Mouse (Mus musculus): Measurements from ENCODE around the gene Gnptg. TPM values are rescaled to one million over a fixed set of nuclear protein-coding genes. Genes with fewer than 3 reads are reported as not detected.

The Gnptg gene
- total and polyA plus RNA-seq, 3 experiments: 8.7 to 10.8 TPM; not detected in 1

- Histone ChIP-seq H3K4me1 (ENCODE audit: control insufficient read depth in 1 of 2, insufficient read depth in 2 of 2, low read length in 2 of 2) (peaks cover 0 to 2% of the 10 kb centered on the region in 2 experiments; a peak in 1 of 4 replicates), H3K9me3 (replicated peaks; ENCODE audit: insufficient read depth, low read length) (no peaks in the 10 kb centered on the region), H3K79me2 (ENCODE audit: control insufficient read depth, insufficient read depth, low read length, poor library complexity) (no peaks in the 10 kb centered on the region), H3K4me3 (ENCODE audit: control insufficient read depth in 1 of 2, insufficient read depth in 1 of 2, low read depth in 2 of 2, low read length in 2 of 2) (no peak overlapping the region), H3K36me3 (ENCODE audit: control insufficient read depth in 1 of 2, insufficient read depth in 2 of 2, low read length in 2 of 2) (peaks cover 0 to 1% of the 10 kb centered on the region in 2 experiments; a peak in 1 of 4 replicates), H3K27me3 (ENCODE audit: control insufficient read depth in 1 of 2, insufficient read depth in 2 of 2, low read length in 2 of 2) (no peaks in the 10 kb centered on the region), H3K9ac (ENCODE audit: control insufficient read depth, low read depth, low read length, poor library complexity, severe bottlenecking) (no peak overlapping the region), H3K27ac (ENCODE audit: control insufficient read depth, low read depth, low read length) (no peak overlapping the region)
- DNase-seq (ENCODE audit: low read depth, low spot score): peak; percentile 27
- TF ChIP-seq CTCF (IDR thresholded peaks at IDR 0.05 in 2 of 3, conservative IDR thresholded peaks at IDR 0.05 in 1 of 3; ENCODE audit: control insufficient read depth in 1 of 3, insufficient read depth in 1 of 3, low read depth in 2 of 3, low read length in 3 of 3, poor library complexity in 1 of 3, severe bottlenecking in 1 of 3) (no peak), ETS1 (IDR thresholded peaks at IDR 0.05; ENCODE audit: low read depth, low read length) (no peak), ZC3H11A (IDR thresholded peaks at IDR 0.05; ENCODE audit: low read depth, low read length) (no peak), ZNF384 (IDR thresholded peaks at IDR 0.05; ENCODE audit: low read depth, low read length) (no peak), UBTF (IDR thresholded peaks at IDR 0.05; ENCODE audit: borderline replicate concordance, insufficient read depth, low read depth, low read length) (no peak), TAL1 (IDR thresholded peaks at IDR 0.05; ENCODE audit: low read length) (no peak), POLR2A (IDR thresholded peaks at IDR 0.05; ENCODE audit: control insufficient read depth in 1 of 2, insufficient read depth in 1 of 2, low read depth in 1 of 2, low read length in 2 of 2, poor library complexity in 1 of 2) (no peak), NELFE (IDR thresholded peaks at IDR 0.05; ENCODE audit: low read depth, low read length) (no peak), MXI1 (IDR thresholded peaks at IDR 0.05; ENCODE audit: low read depth, low read length) (no peak), TBP (IDR thresholded peaks at IDR 0.05; ENCODE audit: low read depth, low read length) (no peak), ZKSCAN1 (IDR thresholded peaks at IDR 0.05; ENCODE audit: low read depth, low read length) (no peak), POLR2AphosphoS2 (IDR thresholded peaks at IDR 0.05; ENCODE audit: low read length) (no peak), ZMIZ1 (IDR thresholded peaks at IDR 0.05; ENCODE audit: low read depth, low read length) (no peak), MAZ (IDR thresholded peaks at IDR 0.05; ENCODE audit: low read depth, low read length) (no peak), NRF1 (IDR thresholded peaks at IDR 0.05; ENCODE audit: insufficient read depth, low read depth, low read length, poor library complexity, severe bottlenecking) (no peak), POLR2AphosphoS5 (IDR thresholded peaks at IDR 0.05; ENCODE audit: borderline replicate concordance, low read depth, low read length) (no peak), KAT2A (conservative IDR thresholded peaks at IDR 0.05; ENCODE audit: low read depth, low read length) (no peak), MAFK (IDR thresholded peaks at IDR 0.05; ENCODE audit: borderline replicate concordance, low read depth, low read length) (no peak), USF2 (IDR thresholded peaks at IDR 0.05; ENCODE audit: borderline replicate concordance in 1 of 2, insufficient read depth in 1 of 2, low read depth in 1 of 2, low read length in 2 of 2) (no peak)
Observed at GRCm38 (mm10) chr17:25215431-25215830, 24.5 kb downstream of the Gnptg start.

GRCm38 (mm10) chr17:25211705-25212104, 28.2 kb downstream of the Gnptg start:
- no peaks in the 10 kb centered on the region for H3K79me2 ChIP-seq (ENCODE audit: control insufficient read depth, insufficient read depth, low read length, poor library complexity)
- no peak for DNase-seq (ENCODE audit: low read depth, low spot score)
- peaks cover 0 to 6% of the 10 kb centered on the region in 2 experiments; a peak in 1 of 4 replicates for H3K36me3 ChIP-seq (ENCODE audit: control insufficient read depth in 1 of 2, insufficient read depth in 2 of 2, low read length in 2 of 2)
- H3K9me3 ChIP-seq (replicated peaks; ENCODE audit: insufficient read depth, low read length): no peaks in the 10 kb centered on the region
- H3K4me1 ChIP-seq (ENCODE audit: control insufficient read depth in 1 of 2, insufficient read depth in 2 of 2, low read length in 2 of 2): no peaks in the 10 kb centered on the region
- no peak overlapping the region for H3K4me3 ChIP-seq (ENCODE audit: control insufficient read depth in 1 of 2, insufficient read depth in 1 of 2, low read depth in 2 of 2, low read length in 2 of 2)
- H3K9ac ChIP-seq (ENCODE audit: control insufficient read depth, low read depth, low read length, poor library complexity, severe bottlenecking): no peak overlapping the region
- no peak overlapping the region for H3K27ac ChIP-seq (ENCODE audit: control insufficient read depth, low read depth, low read length)
- no peak for TF ChIP-seq ZMIZ1 (IDR thresholded peaks at IDR 0.05; ENCODE audit: low read depth, low read length)
- no peak for TF ChIP-seq USF1 (IDR thresholded peaks at IDR 0.05; ENCODE audit: low read depth, low read length)
- no peak for TF ChIP-seq NRF1 (IDR thresholded peaks at IDR 0.05; ENCODE audit: insufficient read depth, low read depth, low read length, poor library complexity, severe bottlenecking)
- no peak for TF ChIP-seq ZC3H11A (IDR thresholded peaks at IDR 0.05; ENCODE audit: low read depth, low read length)
- no peaks in the 10 kb centered on the region for H3K27me3 ChIP-seq (ENCODE audit: control insufficient read depth in 1 of 2, insufficient read depth in 2 of 2, low read length in 2 of 2)
